Mouse (Mus musculus): ENCODE measurements around the gene Acadm. TPM values are rescaled to one million over a fixed set of nuclear protein-coding genes. Genes with fewer than 3 reads are reported as not detected.

The Acadm gene
- polyA plus RNA-seq, 1 experiment from 2014 or later: 52.7 TPM

DNA sequence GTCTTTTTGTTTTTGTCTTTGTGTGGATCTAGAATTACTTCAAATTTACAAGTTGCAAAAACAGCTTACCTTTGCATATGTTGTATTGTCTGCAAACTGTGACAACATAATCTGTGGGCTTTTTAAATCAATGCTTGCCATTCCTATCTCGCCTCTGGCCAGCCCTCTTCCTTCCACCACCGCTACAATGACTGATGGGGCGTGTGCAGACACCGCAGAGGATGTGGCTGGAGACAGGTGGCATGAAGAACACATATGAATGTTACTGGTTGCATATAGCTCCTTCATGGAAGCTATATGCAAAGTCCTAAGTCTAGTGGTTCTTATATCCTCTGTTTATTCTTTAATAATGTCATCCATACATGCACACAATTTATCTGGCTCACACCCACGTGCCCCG, 47.2 kb downstream of the Acadm start:
- Histone ChIP-seq H3K4me1 (ENCODE audit: control insufficient read depth, insufficient read depth, low read length) (no peaks in the 10 kb centered on the region), H3K4me2 (ENCODE audit: low read length) (no peak overlapping the region), H3K9ac (replicated peaks; ENCODE audit: low read length) (no peak overlapping the region), H3K9me3 (ENCODE audit: control insufficient read depth, low read length) (no peaks in the 10 kb centered on the region), H3K27me3 (ENCODE audit: control insufficient read depth, insufficient read depth, low read length) (no peaks in the 10 kb centered on the region), H3K27ac (replicated peaks; ENCODE audit: low read depth, low read length) (no peak overlapping the region), H3K4me3 (replicated peaks; ENCODE audit: low read depth, low read length) (no peak overlapping the region), H3K36me3 (ENCODE audit: control insufficient read depth, insufficient read depth, low read length) (no peaks in the 10 kb centered on the region)
- 80% methylated on average over 6 of the region's 6 CpGs for whole genome bisulfite sequencing
- DNase-seq: no peak
- no peak for ATAC-seq (ENCODE audit: low FRiP score, low TSS enrichment)

- H3K9me3 ChIP-seq (ENCODE audit: control insufficient read depth, low read length): no peaks in the 10 kb centered on the region
- no peak overlapping the region for H3K4me3 ChIP-seq (replicated peaks; ENCODE audit: low read depth, low read length)
- H3K27me3 ChIP-seq (ENCODE audit: control insufficient read depth, insufficient read depth, low read length): no peaks in the 10 kb centered on the region
- H3K9ac ChIP-seq (replicated peaks; ENCODE audit: low read length): no peak overlapping the region
- DNase-seq (no peak), ATAC-seq (ENCODE audit: low FRiP score, low TSS enrichment) (no peak)
- H3K36me3 ChIP-seq (ENCODE audit: control insufficient read depth, insufficient read depth, low read length): no peaks in the 10 kb centered on the region
- WGBS: 86% methylated on average over 3 of the region's 3 CpGs
- no peak overlapping the region for H3K4me2 ChIP-seq (ENCODE audit: low read length)
- H3K4me1 ChIP-seq (ENCODE audit: control insufficient read depth, insufficient read depth, low read length): no peaks in the 10 kb centered on the region
- no peak overlapping the region for H3K27ac ChIP-seq (replicated peaks; ENCODE audit: low read depth, low read length)
Measured at GRCm38 (mm10) chr3:153895454-153895853, 49.0 kb downstream of the Acadm start.

- no peak for ATAC-seq (ENCODE audit: low FRiP score, low TSS enrichment)
Measured at GRCm38 (mm10) chr3:153889188-153889781, 55.1 kb downstream of the Acadm start.

DNA sequence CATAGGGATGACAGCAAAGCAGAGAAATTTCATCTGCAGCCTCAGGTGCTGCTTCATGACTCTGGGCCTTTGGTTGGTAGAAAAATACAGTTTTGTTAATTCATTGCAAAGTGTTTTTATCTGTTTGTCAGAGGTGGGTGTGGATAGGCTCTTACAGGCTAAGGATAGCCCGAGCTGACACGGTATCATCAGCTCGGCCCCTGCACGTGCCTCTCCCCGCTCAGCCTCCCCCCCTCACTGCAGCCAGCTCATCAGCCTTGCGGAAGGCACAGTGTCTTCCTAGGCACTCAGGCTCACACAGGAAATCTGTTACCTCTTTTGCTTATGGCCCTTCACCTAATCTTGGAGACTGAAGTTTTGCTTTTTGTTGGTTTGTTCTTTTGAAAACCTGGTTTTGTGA, 56.3 kb downstream of the Acadm start:
- Histone ChIP-seq H3K4me2 (ENCODE audit: low read length) (no peak overlapping the region), H3K4me3 (replicated peaks; ENCODE audit: low read depth, low read length) (no peak overlapping the region), H3K27me3 (ENCODE audit: control insufficient read depth, insufficient read depth, low read length) (no peaks in the 10 kb centered on the region), H3K27ac (replicated peaks; ENCODE audit: low read depth, low read length) (no peak overlapping the region), H3K4me1 (ENCODE audit: control insufficient read depth, insufficient read depth, low read length) (no peaks in the 10 kb centered on the region), H3K9ac (replicated peaks; ENCODE audit: low read length) (no peak overlapping the region), H3K9me3 (ENCODE audit: control insufficient read depth, low read length) (no peaks in the 10 kb centered on the region), H3K36me3 (ENCODE audit: control insufficient read depth, insufficient read depth, low read length) (no peaks in the 10 kb centered on the region)
- DNase-seq: no peak
- no peak for ATAC-seq (ENCODE audit: low FRiP score, low TSS enrichment)
- 83% methylated on average over 6 of the region's 6 CpGs for WGBS

More at GRCm38 (mm10) chr3:153889188-153889781, 55.1 kb downstream of the Acadm start:
- Histone ChIP-seq H3K4me3 (replicated peaks; ENCODE audit: low read depth, low read length) (no peak overlapping the region), H3K4me2 (ENCODE audit: low read length) (no peak overlapping the region), H3K36me3 (ENCODE audit: control insufficient read depth, insufficient read depth, low read length) (no peaks in the 10 kb centered on the region), H3K9me3 (ENCODE audit: control insufficient read depth, low read length) (no peaks in the 10 kb centered on the region), H3K9ac (replicated peaks; ENCODE audit: low read length) (no peak overlapping the region), H3K27me3 (ENCODE audit: control insufficient read depth, insufficient read depth, low read length) (no peaks in the 10 kb centered on the region), H3K27ac (replicated peaks; ENCODE audit: low read depth, low read length) (no peak overlapping the region), H3K4me1 (ENCODE audit: control insufficient read depth, insufficient read depth, low read length) (no peaks in the 10 kb centered on the region)
- WGBS: 80% methylated on average over 7 of the region's 8 CpGs
- no peak for DNase-seq

DNA sequence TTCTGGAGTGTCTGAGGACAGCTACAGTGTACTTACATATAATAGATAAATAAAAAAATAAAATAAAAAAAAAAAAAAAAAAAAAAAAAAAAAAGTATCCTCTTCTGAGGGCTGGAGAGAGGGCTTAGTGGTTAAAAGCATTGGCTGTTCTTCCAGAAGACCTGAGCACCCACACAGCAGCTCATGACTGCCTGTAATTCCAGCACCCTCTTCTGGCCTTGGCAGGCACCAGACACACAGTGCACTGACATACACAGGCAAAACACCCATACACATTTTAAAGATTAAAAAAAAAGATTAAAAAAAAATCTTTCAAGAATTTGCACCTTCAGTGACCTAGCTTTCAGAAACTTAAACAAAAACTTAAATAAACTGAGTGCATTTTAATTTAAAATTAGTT, 58.1 kb downstream of the Acadm start:
- no peaks in the 10 kb centered on the region for H3K36me3 ChIP-seq (ENCODE audit: control insufficient read depth, insufficient read depth, low read length)
- DNase-seq (no peak), ATAC-seq (ENCODE audit: low FRiP score, low TSS enrichment) (no peak)
- H3K9ac ChIP-seq (replicated peaks; ENCODE audit: low read length): no peak overlapping the region
- no peak overlapping the region for H3K4me2 ChIP-seq (ENCODE audit: low read length)
- H3K27me3 ChIP-seq (ENCODE audit: control insufficient read depth, insufficient read depth, low read length): no peaks in the 10 kb centered on the region
- H3K9me3 ChIP-seq (ENCODE audit: control insufficient read depth, low read length): no peaks in the 10 kb centered on the region
- H3K4me1 ChIP-seq (ENCODE audit: control insufficient read depth, insufficient read depth, low read length): no peaks in the 10 kb centered on the region
- no peak overlapping the region for H3K27ac ChIP-seq (replicated peaks; ENCODE audit: low read depth, low read length)
- no peak overlapping the region for H3K4me3 ChIP-seq (replicated peaks; ENCODE audit: low read depth, low read length)

Other genes with a start within 250 kb of the Acadm start
- 21.4 and 26.6 TPM in 2 replicates for gene St6galnac3, start 219.5 kb downstream of the Acadm start, polyA plus RNA-seq (2014; fragmentation: Nextera tagmentation; extraction: Ambion mirVana)
- gene Asb17, start 100.4 kb downstream of the Acadm start, polyA plus RNA-seq (2014; fragmentation: Nextera tagmentation; extraction: Ambion mirVana): not detected in 2 replicates
- 0.16 and 0.23 TPM in 2 replicates for gene Msh4, start 38.5 kb downstream of the Acadm start, polyA plus RNA-seq (2014; fragmentation: Nextera tagmentation; extraction: Ambion mirVana)
- gene Rabggtb, start 31.6 kb downstream of the Acadm start, polyA plus RNA-seq (2014; fragmentation: Nextera tagmentation; extraction: Ambion mirVana): 52.3 and 54.1 TPM in 2 replicates
- 14.3 and 15.5 TPM in 2 replicates for gene Slc44a5, start 28.8 kb upstream of the Acadm start, polyA plus RNA-seq (2014; fragmentation: Nextera tagmentation; extraction: Ambion mirVana)